Mouse (Mus musculus) lung, postnatal 0 days (tissue): ENCODE measurements around the gene Crispld2.

Experiments used
- CTCF ChIP-seq: IDR thresholded peaks from 2 replicates; pipeline ENCODE4 v1.5.1; 2016; ENCODE audit warnings: antibody characterized with exemption, mild to moderate bottlenecking
- EP300 ChIP-seq: IDR thresholded peaks from 2 replicates; pipeline ENCODE4 v1.6.1; 2016; ENCODE audit warnings: antibody characterized with exemption, mild to moderate bottlenecking, control low read depth

DNA sequence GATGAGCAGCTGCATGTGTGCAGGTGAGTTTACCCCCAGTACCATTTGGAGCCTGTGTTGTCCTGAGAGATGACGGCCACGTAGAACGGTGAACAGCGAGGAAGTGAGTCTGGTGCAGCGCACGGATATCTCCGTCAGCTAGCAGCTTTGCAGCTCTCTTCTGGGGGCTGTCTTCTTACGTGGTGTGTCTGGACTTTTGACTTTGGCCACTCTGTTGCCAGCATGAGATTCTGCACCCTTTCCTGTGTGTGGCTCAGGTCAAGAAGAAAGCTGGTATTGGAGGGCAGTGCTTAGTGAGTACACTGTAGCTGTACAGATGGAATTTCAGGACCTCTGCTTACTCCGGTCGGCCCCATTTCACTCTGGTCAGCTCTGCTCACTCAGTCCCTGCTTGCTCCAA is 34.2 kb upstream of the Crispld2 start:
- TF ChIP-seq CTCF (no peak), EP300 (no peak)
